Mouse (Mus musculus) embryonic facial prominence, embryonic 14.5 days (tissue): ENCODE measurements at regions not wholly inside any gene's neighbourhood (a gene's known extent, or its start where the extent isn't known, plus 50 kb on each side); places are given as distances from the start of the nearest gene placed in this dataset.

ENCODE experiments used
- ATAC-seq: fragments of 200-750 bp; cut with Nextera tagmentation; 2 replicates; pipeline ENCODE4 v1.8.0; 2017; ENCODE audit warnings: low read depth, moderate number of reproducible peaks, moderate TSS enrichment
- DNase-seq: peaks from one replicate; pipeline ENCODE4 v3.0.0-alpha.2; 2015; ENCODE audit warnings: low spot score
- H3K27ac ChIP-seq: fragments of 300-500 bp; sonication (generic); replicated peaks from 2 replicates; pipeline ENCODE4 v1.5.1; 2014; ENCODE audit warnings: low read depth, mild to moderate bottlenecking, low read length, moderate library complexity
- H3K27me3 ChIP-seq: fragments of 300-500 bp; sonication (generic); replicated peaks from 2 replicates; pipeline ENCODE4 v1.6.1; 2014; ENCODE audit warnings: low read length; ENCODE audit not compliant: control insufficient read depth, insufficient read depth
- H3K36me3 ChIP-seq: fragments of 300-500 bp; sonication (generic); 2 replicates; pipeline ENCODE4 v1.6.1; 2014; ENCODE audit warnings: low read length, mixed read lengths; ENCODE audit not compliant: control insufficient read depth, insufficient read depth
- H3K4me1 ChIP-seq: fragments of 300-500 bp; sonication (generic); 2 replicates; pipeline ENCODE4 v1.6.1; 2014; ENCODE audit warnings: antibody characterized with exemption, low read length; ENCODE audit not compliant: control insufficient read depth, insufficient read depth
- H3K4me2 ChIP-seq: fragments of 300-500 bp; sonication (generic); 2 replicates; pipeline ENCODE4 v1.6.1; 2014; ENCODE audit warnings: low read depth, mild to moderate bottlenecking, low read length, moderate library complexity, mixed read lengths
- H3K4me3 ChIP-seq: fragments of 300-500 bp; sonication (generic); 2 replicates; pipeline ENCODE4 v1.5.1; 2014; ENCODE audit warnings: low read depth, mild to moderate bottlenecking, low read length
- H3K9ac ChIP-seq: fragments of 300-500 bp; sonication (generic); 2 replicates; pipeline ENCODE4 v1.6.1; 2014; ENCODE audit warnings: low read depth, mild to moderate bottlenecking, low read length, moderate library complexity, mixed read lengths
- H3K9me3 ChIP-seq: fragments of 300-500 bp; sonication (generic); 2 replicates; pipeline ENCODE4 v1.6.1; 2016; ENCODE audit warnings: low read length; ENCODE audit not compliant: control insufficient read depth
- WGBS: fragments of 180-500 bp; shearing (Covaris S2); extraction: QIAGEN DNeasy Blood & Tissue Kit; methylation state at CpG from one replicate; pipeline ENCODE4 v1.1.7; 2014; 5-methylcytosine and 5-hydroxymethylcytosine counted together

- 66% methylated on average over 4 of the region's 4 CpGs for WGBS
- Histone ChIP-seq H3K4me3 (no peak overlapping the region), H3K9ac (no peak overlapping the region), H3K27ac (no peak overlapping the region), H3K4me2 (no peak overlapping the region), H3K9me3 (no peaks in the 10 kb centered on the region), H3K36me3 (no peaks in the 10 kb centered on the region), H3K4me1 (no peaks in the 10 kb centered on the region), H3K27me3 (no peaks in the 10 kb centered on the region)
- DNase-seq (no peak), ATAC-seq (no peak)
Measured at GRCm38 (mm10) chr1:169270750-169271149, 260.5 kb downstream of the Nuf2 start.

- WGBS = 60% methylated on average over 5 of the region's 5 CpGs
- no peaks in the 10 kb centered on the region for H3K36me3 ChIP-seq
- H3K4me1 ChIP-seq = no peaks in the 10 kb centered on the region
- no peak overlapping the region for H3K4me3 ChIP-seq
- H3K9ac ChIP-seq = no peak overlapping the region
- DNase-seq (no peak), ATAC-seq (no peak)
- no peak overlapping the region for H3K27ac ChIP-seq
- no peak overlapping the region for H3K4me2 ChIP-seq
- H3K9me3 ChIP-seq = no peaks in the 10 kb centered on the region
- H3K27me3 ChIP-seq = no peaks in the 10 kb centered on the region
Measured at GRCm38 (mm10) chr1:169263984-169264660, 267.1 kb downstream of the Nuf2 start.

GRCm38 (mm10) chr1:169254250-169254937 lies 276.9 kb downstream of the Nuf2 start:
- Histone ChIP-seq H3K27ac (no peak overlapping the region), H3K36me3 (no peaks in the 10 kb centered on the region), H3K4me1 (no peaks in the 10 kb centered on the region), H3K9me3 (no peaks in the 10 kb centered on the region), H3K27me3 (no peaks in the 10 kb centered on the region), H3K9ac (no peak overlapping the region), H3K4me3 (no peak overlapping the region), H3K4me2 (no peak overlapping the region)
- ATAC-seq (no peak), DNase-seq (peak; percentile 35)
- WGBS = 32% methylated on average over 7 of the region's 7 CpGs

GRCm38 (mm10) chr1:169252189-169252588 lies 279.1 kb downstream of the Nuf2 start:
- H3K36me3 ChIP-seq = no peaks in the 10 kb centered on the region
- no peak overlapping the region for H3K4me3 ChIP-seq
- no peak for ATAC-seq
- no peaks in the 10 kb centered on the region for H3K4me1 ChIP-seq
- H3K27me3 ChIP-seq = no peaks in the 10 kb centered on the region
- no peak overlapping the region for H3K9ac ChIP-seq
- H3K4me2 ChIP-seq = no peak overlapping the region
- 83% methylated on average over 2 of the region's 2 CpGs for WGBS
- H3K27ac ChIP-seq = no peak overlapping the region
- H3K9me3 ChIP-seq = no peaks in the 10 kb centered on the region
- DNase-seq = no peak

GRCm38 (mm10) chr1:169249021-169249420 lies 282.2 kb downstream of the Nuf2 start:
- H3K27me3 ChIP-seq = no peaks in the 10 kb centered on the region
- H3K4me3 ChIP-seq = no peak overlapping the region
- ATAC-seq (no peak), DNase-seq (no peak)
- no peak overlapping the region for H3K4me2 ChIP-seq
- 82% methylated on average over 7 of the region's 7 CpGs for WGBS
- H3K36me3 ChIP-seq = no peaks in the 10 kb centered on the region
- no peak overlapping the region for H3K27ac ChIP-seq
- H3K9me3 ChIP-seq = no peaks in the 10 kb centered on the region
- no peaks in the 10 kb centered on the region for H3K4me1 ChIP-seq
- H3K9ac ChIP-seq = no peak overlapping the region

GRCm38 (mm10) chr1:169240377-169240776 lies 290.9 kb downstream of the Nuf2 start:
- H3K9me3 ChIP-seq = no peaks in the 10 kb centered on the region
- H3K27me3 ChIP-seq = no peaks in the 10 kb centered on the region
- peaks cover 18% of the 10 kb centered on the region; the same call in 1 of the 2 replicates for H3K4me1 ChIP-seq
- 0 out of 2 replicates have a peak, but pooled peaks have one; percentile 55 for ATAC-seq
- DNase-seq = peak; percentile 63
- WGBS = 40% methylated on average over 2 of the region's 2 CpGs
- H3K9ac ChIP-seq = no peak overlapping the region
- no peaks in the 10 kb centered on the region for H3K36me3 ChIP-seq
- no peak overlapping the region for H3K27ac ChIP-seq
- H3K4me2 ChIP-seq = no peak overlapping the region
- no peak overlapping the region for H3K4me3 ChIP-seq

- Histone ChIP-seq H3K4me3 (no peak overlapping the region), H3K36me3 (no peaks in the 10 kb centered on the region), H3K27me3 (no peaks in the 10 kb centered on the region), H3K9me3 (no peaks in the 10 kb centered on the region), H3K4me2 (peak overlapping the region; percentile 37; the same call in 1 of the 2 replicates), H3K4me1 (peaks cover 18% of the 10 kb centered on the region; the same call in 1 of the 2 replicates), H3K9ac (no peak overlapping the region), H3K27ac (no peak overlapping the region)
- ATAC-seq (no peak), DNase-seq (peak; percentile 14)
- 10% methylated on average over 16 of the region's 16 CpGs for WGBS
Measured at GRCm38 (mm10) chr1:169238671-169239090, 292.6 kb downstream of the Nuf2 start.

- WGBS = 29% methylated on average over 2 of the region's 2 CpGs
- H3K9me3 ChIP-seq = no peaks in the 10 kb centered on the region
- H3K27ac ChIP-seq = no peak overlapping the region
- no peak for ATAC-seq
- H3K36me3 ChIP-seq = no peaks in the 10 kb centered on the region
- no peaks in the 10 kb centered on the region for H3K27me3 ChIP-seq
- no peak overlapping the region for H3K9ac ChIP-seq
- DNase-seq = no peak
- H3K4me3 ChIP-seq = no peak overlapping the region
- peaks cover 14% of the 10 kb centered on the region; the same call in 1 of the 2 replicates for H3K4me1 ChIP-seq
- H3K4me2 ChIP-seq = no peak overlapping the region
Measured at GRCm38 (mm10) chr1:169235276-169235681, 296.0 kb downstream of the Nuf2 start.
